In genomic region chr13:29615987-29616386, GRCm38 (mm10) we compare ENCODE assay signal across 24 mouse cellular contexts.
A peak's percentile ranks its signal among the peaks of the same experiment; 100 is the strongest.
DNase-seq lines count a peak whose midpoint lies in the region; ATAC-seq and TF ChIP-seq lines count a peak whose summit lies in the region.
"Had no signal": no experiment of that assay in that cellular context is flagged by ENCODE, and none has a peak within 500 bp of the region (broad histone marks: within the 10 kb centered on the region; RNA-seq: fewer than 3 reads in every experiment).

No protein-coding gene starts in this region.

- no peak for DNase-seq in heart, postnatal 4 days
- no peak for DNase-seq in liver, postnatal 0 days
- DNase-seq in liver, embryonic 14.5 days (ENCODE audit: low read depth in 3 of 3, low spot score in 3 of 3) = no peak
- no peak for DNase-seq in liver, embryonic 11.5 days (ENCODE audit: low spot score)
- DNase-seq: adrenal gland, adult 8-10 months; adrenal gland, postnatal 14 days; adrenal gland, postnatal 36 days; B cell, adult 2 months; cerebellum, adult 11-12 months; cerebellum, adult 2 months; cerebellum, adult 9-10 months; cerebellum, postnatal 10 days; cerebellum, postnatal 25 days had no signal

- peaks cover 45% of the 10 kb centered on the region for H3K4me1 ChIP-seq in heart, embryonic 15.5 days (replicated peaks)
- peaks cover 28% of the 10 kb centered on the region for H3K4me1 ChIP-seq in liver, embryonic 12.5 days
- H3K4me1 ChIP-seq in liver, postnatal 0 days (ENCODE audit: insufficient read depth) = no peaks in the 10 kb centered on the region
- H3K4me1 ChIP-seq in liver, embryonic 14.5 days (replicated peaks; ENCODE audit: control insufficient read depth in 2 of 2, insufficient read depth in 2 of 2, low read length in 1 of 2) = peaks cover 8 to 13% of the 10 kb centered on the region in 2 experiments; a peak in 3 of 4 replicates
- peaks cover 12% of the 10 kb centered on the region for H3K4me1 ChIP-seq in liver, embryonic 11.5 days (replicated peaks; ENCODE audit: control insufficient read depth, insufficient read depth, low read length)

- TF ChIP-seq EP300 in liver, postnatal 0 days (IDR thresholded peaks at IDR 0.05; ENCODE audit: low read depth) = no peak
- no peak for TF ChIP-seq EP300 in liver, embryonic 14.5 days (IDR thresholded peaks at IDR 0.05; ENCODE audit: low read depth)

- H3K36me3 ChIP-seq in heart, embryonic 15.5 days = no peaks in the 10 kb centered on the region
- H3K36me3 ChIP-seq in liver, embryonic 12.5 days = no peaks in the 10 kb centered on the region
- no peaks in the 10 kb centered on the region for H3K36me3 ChIP-seq in liver, postnatal 0 days (replicated peaks; ENCODE audit: insufficient read depth, low read length)
- no peaks in the 10 kb centered on the region for H3K36me3 ChIP-seq in liver, embryonic 14.5 days (replicated peaks; ENCODE audit: control insufficient read depth, insufficient read depth, low read depth)
- no peaks in the 10 kb centered on the region for H3K36me3 ChIP-seq in liver, embryonic 11.5 days (ENCODE audit: control insufficient read depth, insufficient read depth, low read length)
- H3K36me3 ChIP-seq: embryonic facial prominence, embryonic 10.5 days; embryonic facial prominence, embryonic 12.5 days; forebrain, embryonic 15.5 days had no signal

- no peak overlapping the region for H3K4me3 ChIP-seq in heart, embryonic 15.5 days
- no peak overlapping the region for H3K4me3 ChIP-seq in liver, embryonic 12.5 days
- H3K4me3 ChIP-seq in liver, postnatal 0 days (ENCODE audit: low read depth, low read length) = no peak overlapping the region
- no peak overlapping the region for H3K4me3 ChIP-seq in liver, embryonic 14.5 days (ENCODE audit: insufficient read depth in 1 of 2, low read depth in 2 of 2, low read length in 2 of 2)
- H3K4me3 ChIP-seq in liver, embryonic 11.5 days (ENCODE audit: low read depth, low read length) = no peak overlapping the region
- H3K4me3 ChIP-seq: embryonic facial prominence, embryonic 10.5 days; embryonic facial prominence, embryonic 12.5 days; forebrain, embryonic 13.5 days; forebrain, embryonic 15.5 days had no signal

- no peak for ATAC-seq in heart, embryonic 15.5 days (replicated peaks; ENCODE audit: insufficient number of reproducible peaks, insufficient read depth, low FRiP score, low read depth)
- ATAC-seq in liver, embryonic 12.5 days = 0 out of 2 replicates have a peak, but pooled peaks have one; percentile 25
- ATAC-seq in liver, postnatal 0 days = no peak
- no peak; the same call in 1 of the 2 replicates for ATAC-seq in liver, embryonic 14.5 days (ENCODE audit: insufficient read depth)
- ATAC-seq in liver, embryonic 11.5 days (replicated peaks; ENCODE audit: low FRiP score) = no peak
- ATAC-seq: activated CD4-positive, CD25-positive, alpha-beta regulatory T cell, adult 4 months; CD4-positive, CD25-positive, alpha-beta regulatory T cell, adult 4 months; forebrain, embryonic 13.5 days; forebrain, embryonic 15.5 days; Patski had no signal

- H3K27ac ChIP-seq in heart, embryonic 15.5 days = 0 out of 2 replicates have a peak overlapping the region, but pooled peaks have one; percentile 12
- H3K27ac ChIP-seq in liver, embryonic 12.5 days = no peak overlapping the region
- H3K27ac ChIP-seq in liver, postnatal 0 days (ENCODE audit: low read depth) = no peak overlapping the region
- no peak overlapping the region for H3K27ac ChIP-seq in liver, embryonic 14.5 days
- H3K27ac ChIP-seq in liver, embryonic 11.5 days (ENCODE audit: low read depth, low read length) = no peak overlapping the region
- H3K27ac ChIP-seq: embryonic facial prominence, embryonic 10.5 days; embryonic facial prominence, embryonic 12.5 days; forebrain, embryonic 13.5 days; forebrain, embryonic 15.5 days had no signal

- no peak overlapping the region for H3K9ac ChIP-seq in heart, embryonic 15.5 days
- no peak overlapping the region for H3K9ac ChIP-seq in liver, embryonic 12.5 days
- H3K9ac ChIP-seq in liver, postnatal 0 days (replicated peaks) = no peak overlapping the region
- no peak overlapping the region for H3K9ac ChIP-seq in liver, embryonic 14.5 days (replicated peaks)
- no peak overlapping the region for H3K9ac ChIP-seq in liver, embryonic 11.5 days (ENCODE audit: low read depth, low read length)
- H3K9ac ChIP-seq: embryonic facial prominence, embryonic 12.5 days; forebrain, embryonic 13.5 days; forebrain, embryonic 15.5 days had no signal

- TF ChIP-seq CTCF in liver, postnatal 0 days (IDR thresholded peaks at IDR 0.05; ENCODE audit: low read depth) = no peak
- TF ChIP-seq CTCF in liver, embryonic 14.5 days (IDR thresholded peaks at IDR 0.05; ENCODE audit: low read depth) = no peak

- no peaks in the 10 kb centered on the region for H3K9me3 ChIP-seq in heart, embryonic 15.5 days (replicated peaks)
- no peaks in the 10 kb centered on the region for H3K9me3 ChIP-seq in liver, embryonic 12.5 days (replicated peaks)
- H3K9me3 ChIP-seq in liver, postnatal 0 days (ENCODE audit: low read length) = no peaks in the 10 kb centered on the region
- H3K9me3 ChIP-seq in liver, embryonic 14.5 days (ENCODE audit: control insufficient read depth, low read length) = no peaks in the 10 kb centered on the region
- H3K9me3 ChIP-seq in liver, embryonic 11.5 days (ENCODE audit: control insufficient read depth, low read length) = no peaks in the 10 kb centered on the region
- H3K9me3 ChIP-seq: embryonic facial prominence, embryonic 10.5 days; embryonic facial prominence, embryonic 12.5 days; forebrain, embryonic 13.5 days; forebrain, embryonic 15.5 days; G1E had no signal

- no peaks in the 10 kb centered on the region for H3K27me3 ChIP-seq in heart, embryonic 15.5 days
- no peaks in the 10 kb centered on the region for H3K27me3 ChIP-seq in liver, embryonic 12.5 days (replicated peaks)
- H3K27me3 ChIP-seq in liver, postnatal 0 days (ENCODE audit: insufficient read depth, low read length) = no peaks in the 10 kb centered on the region
- H3K27me3 ChIP-seq in liver, embryonic 14.5 days (ENCODE audit: control insufficient read depth, insufficient read depth, low read length) = no peaks in the 10 kb centered on the region
- H3K27me3 ChIP-seq in liver, embryonic 11.5 days (replicated peaks; ENCODE audit: control insufficient read depth, insufficient read depth, low read length) = no peaks in the 10 kb centered on the region
- H3K27me3 ChIP-seq: CH12.LX; embryonic facial prominence, embryonic 12.5 days; forebrain, embryonic 13.5 days; forebrain, embryonic 15.5 days; Patski had no signal

- 71% methylated on average over 3 of the region's 3 CpGs for WGBS in heart, embryonic 15.5 days
- WGBS in liver, embryonic 12.5 days (ENCODE audit: insufficient replicate concordance) = 64% methylated on average over 3 of the region's 3 CpGs
- WGBS in liver, postnatal 0 days (ENCODE audit: insufficient replicate concordance) = 76% methylated on average over 3 of the region's 3 CpGs
- 62% methylated on average over 3 of the region's 3 CpGs for WGBS in liver, embryonic 14.5 days (ENCODE audit: insufficient replicate concordance)
- 84% methylated on average over 3 of the region's 3 CpGs for WGBS in liver, embryonic 11.5 days

- no peak overlapping the region for H3K4me2 ChIP-seq in heart, embryonic 15.5 days
- no peak overlapping the region for H3K4me2 ChIP-seq in liver, embryonic 12.5 days
- no peak overlapping the region for H3K4me2 ChIP-seq in liver, postnatal 0 days (ENCODE audit: low read depth, low read length)
- peak overlapping the region; percentile 25; the same call in 1 of the 2 replicates for H3K4me2 ChIP-seq in liver, embryonic 14.5 days (ENCODE audit: low read depth)
- no peak overlapping the region for H3K4me2 ChIP-seq in liver, embryonic 11.5 days
- H3K4me2 ChIP-seq: embryonic facial prominence, embryonic 12.5 days; forebrain, embryonic 13.5 days; forebrain, embryonic 15.5 days had no signal
